ENCODE assay signal across 7 mouse cellular contexts in the genomic region with DNA sequence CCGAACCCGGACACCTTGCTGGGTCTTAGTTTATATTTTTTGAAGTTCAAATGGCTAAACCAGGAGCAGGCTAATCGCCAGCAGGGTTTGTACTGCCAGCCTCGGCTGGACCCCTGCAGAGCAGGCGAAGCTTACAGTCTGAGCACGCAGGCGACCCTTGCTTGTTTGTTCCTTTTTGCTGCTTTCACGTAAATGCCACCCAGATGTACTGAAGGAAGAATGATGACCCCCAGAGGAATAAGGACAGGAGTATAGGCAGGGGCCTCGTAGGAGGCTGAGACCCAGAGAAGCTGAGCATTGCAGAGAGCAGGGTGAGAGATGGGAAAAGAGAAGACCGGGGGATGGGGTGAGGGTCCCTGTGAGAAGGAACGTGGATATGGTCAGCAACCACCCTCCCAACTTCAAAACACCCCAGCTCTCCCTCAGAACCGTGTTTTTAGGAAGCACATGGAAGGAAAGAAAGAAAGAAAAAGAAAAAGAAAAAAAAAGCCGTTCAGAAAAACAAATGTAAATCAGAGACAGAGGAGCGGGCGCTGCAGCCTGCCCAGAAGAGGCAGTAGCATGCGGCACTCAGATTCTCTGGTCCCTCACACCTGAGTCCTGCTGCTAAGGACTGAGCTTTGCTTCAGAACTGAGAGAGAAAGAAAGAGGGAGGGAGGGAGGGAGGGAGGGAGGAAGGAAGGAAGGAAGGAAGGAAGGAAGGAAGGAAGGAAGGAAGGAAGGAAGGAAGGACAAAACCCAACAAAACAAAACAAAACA. TPM values are rescaled to one million over a fixed set of nuclear protein-coding genes. Genes with fewer than 3 reads are reported as not detected.
DNase-seq lines count a peak whose midpoint lies in the region; ATAC-seq and TF ChIP-seq lines count a peak whose summit lies in the region.

No protein-coding gene starts in this region.

- peaks cover 13% of the 10 kb centered on the region for H3K4me1 ChIP-seq in lung, embryonic 16.5 days (replicated peaks; ENCODE audit: control insufficient read depth, insufficient read depth, low read length)
- no peaks in the 10 kb centered on the region; the same call in 1 of the 2 replicates for H3K4me1 ChIP-seq in intestine, postnatal 0 days (replicated peaks; ENCODE audit: control insufficient read depth, insufficient read depth, low read length)
- no peaks in the 10 kb centered on the region for H3K4me1 ChIP-seq in small intestine, adult 2 months (ENCODE audit: control insufficient read depth, insufficient read depth, insufficient read length, low read length)

- H3K9me3 ChIP-seq in lung, embryonic 16.5 days (ENCODE audit: control insufficient read depth, low read length) = no peaks in the 10 kb centered on the region
- H3K9me3 ChIP-seq in intestine, postnatal 0 days (ENCODE audit: control insufficient read depth) = no peaks in the 10 kb centered on the region

- no peak overlapping the region for H3K27ac ChIP-seq in lung, embryonic 16.5 days (ENCODE audit: low read length)
- H3K27ac ChIP-seq in intestine, postnatal 0 days (ENCODE audit: low read depth, low read length) = no peak overlapping the region
- H3K27ac ChIP-seq in small intestine, adult 2 months (ENCODE audit: insufficient read depth, low read depth, low read length) = no peak overlapping the region

- no peak for TF ChIP-seq POLR2A in small intestine, adult 2 months (IDR thresholded peaks at IDR 0.05; ENCODE audit: low read depth, low read length)

- H3K36me3 ChIP-seq in lung, embryonic 16.5 days (ENCODE audit: control insufficient read depth, insufficient read depth, low read length) = no peaks in the 10 kb centered on the region
- H3K36me3 ChIP-seq in intestine, postnatal 0 days (ENCODE audit: control insufficient read depth, insufficient read depth) = no peaks in the 10 kb centered on the region
- H3K36me3 ChIP-seq in small intestine, adult 2 months (ENCODE audit: control insufficient read depth, insufficient read depth, low read length) = no peaks in the 10 kb centered on the region

- no peak for DNase-seq in lung, adult 18-20 months
- no peak for DNase-seq in right cerebral cortex, adult 2 months (ENCODE audit: low spot score in 2 of 2)
- DNase-seq in testis, postnatal 14 days (ENCODE audit: low spot score) = no peak

- no peak for TF ChIP-seq CTCF in intestine, postnatal 0 days (IDR thresholded peaks at IDR 0.05; ENCODE audit: low read depth)
- TF ChIP-seq CTCF in small intestine, adult 2 months (IDR thresholded peaks at IDR 0.05; ENCODE audit: extremely low read depth, insufficient read length, insufficient replicate concordance, low read depth, low read length) = no peak

- 1% methylated on average over 16 of the region's 16 CpGs for WGBS in lung, embryonic 16.5 days
- 8% methylated on average over 16 of the region's 16 CpGs for WGBS in intestine, postnatal 0 days
- WGBS in small intestine, adult 2 months = 16% methylated on average over 16 of the region's 16 CpGs

- peak overlapping the region; percentile 84 for H3K4me2 ChIP-seq in lung, embryonic 16.5 days (ENCODE audit: low read depth, low read length)
- peak overlapping the region; percentile 99 for H3K4me2 ChIP-seq in intestine, postnatal 0 days (replicated peaks; ENCODE audit: low read depth)

- peak; percentile 39; the same call in 1 of the 2 replicates for ATAC-seq in lung, embryonic 16.5 days (ENCODE audit: low read depth)
- peak; percentile 15; the same call in 1 of the 2 replicates for ATAC-seq in erythroblast, adult 5-6 weeks (replicated peaks; ENCODE audit: low FRiP score, poor library complexity, severe bottlenecking)
- ATAC-seq in intestine, postnatal 0 days = peak; percentile 15; the same call in 1 of the 2 replicates

- H3K27me3 ChIP-seq in lung, embryonic 16.5 days (ENCODE audit: control insufficient read depth, insufficient read depth, low read depth, low read length) = no peaks in the 10 kb centered on the region
- no peaks in the 10 kb centered on the region for H3K27me3 ChIP-seq in intestine, postnatal 0 days (replicated peaks; ENCODE audit: control insufficient read depth, insufficient read depth, low read length)
- H3K27me3 ChIP-seq in small intestine, adult 2 months (ENCODE audit: control insufficient read depth, insufficient read depth, low read length) = no peaks in the 10 kb centered on the region

- peak overlapping the region; percentile 65 for H3K9ac ChIP-seq in lung, embryonic 16.5 days (ENCODE audit: low read length)
- no peak overlapping the region for H3K9ac ChIP-seq in intestine, postnatal 0 days (ENCODE audit: low read depth, low read length)

- peak overlapping the region; percentile 48 for H3K4me3 ChIP-seq in lung, embryonic 16.5 days (ENCODE audit: low read length)
- H3K4me3 ChIP-seq in intestine, postnatal 0 days (ENCODE audit: low read depth, low read length) = peak overlapping the region; percentile 51
- 0 out of 2 replicates have a peak overlapping the region, but pooled peaks have one; percentile 9 for H3K4me3 ChIP-seq in small intestine, adult 2 months (ENCODE audit: low read depth, low read length)

RNA-seq across cellular contexts. Expression of a gene that starts 31.1 kb away (rescaled TPM):
- polyA plus RNA-seq in lung, embryonic 16.5 days (2015; fragmentation: Nextera tagmentation; extraction: Ambion mirVana) = not detected in 2 replicates
- 0.58 and 1.7 TPM in 2 replicates for total RNA-seq in erythroblast, adult 5-6 weeks (2015; ENCODE audit: low replicate concordance)
- 0.42 and 1.1 TPM in 2 replicates for total RNA-seq in erythroblast, adult 5-6 weeks (2017; ENCODE audit: low replicate concordance)
- not detected in 2 replicates for polyA plus RNA-seq in intestine, postnatal 0 days (2015; fragmentation: Nextera tagmentation; extraction: Ambion mirVana)
- polyA plus RNA-seq in small intestine, adult 2 months (2012; rRNA removed) = 0.20 and 0.41 TPM in 2 replicates
